Mouse (Mus musculus) embryonic facial prominence, embryonic 14.5 days (tissue): ENCODE data around the gene Gm45021. TPM values are rescaled to one million over a fixed set of nuclear protein-coding genes. Genes with fewer than 3 reads are reported as not detected.

Source experiments
- ATAC-seq: fragments of 200-750 bp; cut with Nextera tagmentation; 2 replicates; pipeline ENCODE4 v1.8.0; 2017; ENCODE audit warnings: low read depth, moderate number of reproducible peaks, moderate TSS enrichment
- DNase-seq: peaks from one replicate; pipeline ENCODE4 v3.0.0-alpha.2; 2015; ENCODE audit warnings: low spot score
- H3K27ac ChIP-seq: fragments of 300-500 bp; sonication (generic); replicated peaks from 2 replicates; pipeline ENCODE4 v1.5.1; 2014; ENCODE audit warnings: low read depth, mild to moderate bottlenecking, low read length, moderate library complexity
- H3K27me3 ChIP-seq: fragments of 300-500 bp; sonication (generic); replicated peaks from 2 replicates; pipeline ENCODE4 v1.6.1; 2014; ENCODE audit warnings: low read length; ENCODE audit not compliant: control insufficient read depth, insufficient read depth
- H3K36me3 ChIP-seq: fragments of 300-500 bp; sonication (generic); 2 replicates; pipeline ENCODE4 v1.6.1; 2014; ENCODE audit warnings: low read length, mixed read lengths; ENCODE audit not compliant: control insufficient read depth, insufficient read depth
- H3K4me1 ChIP-seq: fragments of 300-500 bp; sonication (generic); 2 replicates; pipeline ENCODE4 v1.6.1; 2014; ENCODE audit warnings: antibody characterized with exemption, low read length; ENCODE audit not compliant: control insufficient read depth, insufficient read depth
- H3K4me2 ChIP-seq: fragments of 300-500 bp; sonication (generic); 2 replicates; pipeline ENCODE4 v1.6.1; 2014; ENCODE audit warnings: low read depth, mild to moderate bottlenecking, low read length, moderate library complexity, mixed read lengths
- H3K4me3 ChIP-seq: fragments of 300-500 bp; sonication (generic); 2 replicates; pipeline ENCODE4 v1.5.1; 2014; ENCODE audit warnings: low read depth, mild to moderate bottlenecking, low read length
- H3K9ac ChIP-seq: fragments of 300-500 bp; sonication (generic); 2 replicates; pipeline ENCODE4 v1.6.1; 2014; ENCODE audit warnings: low read depth, mild to moderate bottlenecking, low read length, moderate library complexity, mixed read lengths
- H3K9me3 ChIP-seq: fragments of 300-500 bp; sonication (generic); 2 replicates; pipeline ENCODE4 v1.6.1; 2016; ENCODE audit warnings: low read length; ENCODE audit not compliant: control insufficient read depth
- WGBS: fragments of 180-500 bp; shearing (Covaris S2); extraction: QIAGEN DNeasy Blood & Tissue Kit; methylation state at CpG from one replicate; pipeline ENCODE4 v1.1.7; 2014; 5-methylcytosine and 5-hydroxymethylcytosine counted together
- polyA plus RNA-seq: library from polyadenylated mRNA; unstranded; fragments of >200 nt; fragmentation: Nextera tagmentation; extraction: Ambion mirVana; gene quantifications from 2 replicates; pipeline ENCODE4 v1.2.1, GENCODE M21; 2014

The Gm45021 gene
- polyA plus RNA-seq, 1 experiment from 2014 or later: not detected

DNA sequence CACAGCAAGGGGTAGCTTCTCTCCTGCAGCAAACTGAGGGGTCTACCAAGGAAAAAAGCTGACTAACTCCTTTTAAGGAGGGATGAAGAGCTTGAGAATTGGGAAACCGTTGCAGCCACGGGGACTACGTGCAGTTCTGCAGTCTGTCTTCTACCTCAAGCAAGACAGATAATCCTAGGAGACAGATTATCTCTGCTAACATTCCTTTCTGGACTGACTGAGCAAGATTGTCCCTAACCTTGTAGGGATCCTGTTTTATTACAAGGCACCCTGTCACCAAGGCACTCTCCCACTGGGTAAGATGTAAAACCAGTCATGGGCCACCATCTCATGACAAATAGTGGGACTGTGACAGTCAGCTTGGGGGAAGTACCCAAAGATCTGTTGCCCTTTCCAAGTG, 8.2 kb upstream of the Gm45021 start:
- H3K4me3 ChIP-seq: no peak overlapping the region
- no peaks in the 10 kb centered on the region for H3K27me3 ChIP-seq
- H3K4me1 ChIP-seq: peaks cover 4% of the 10 kb centered on the region; the same call in 1 of the 2 replicates
- no peaks in the 10 kb centered on the region for H3K36me3 ChIP-seq
- H3K27ac ChIP-seq: no peak overlapping the region
- H3K4me2 ChIP-seq: no peak overlapping the region
- no peak for ATAC-seq
- no peak for DNase-seq
- no peak overlapping the region for H3K9ac ChIP-seq
- no peaks in the 10 kb centered on the region for H3K9me3 ChIP-seq
- WGBS: 40% methylated on average over 3 of the region's 3 CpGs

DNA sequence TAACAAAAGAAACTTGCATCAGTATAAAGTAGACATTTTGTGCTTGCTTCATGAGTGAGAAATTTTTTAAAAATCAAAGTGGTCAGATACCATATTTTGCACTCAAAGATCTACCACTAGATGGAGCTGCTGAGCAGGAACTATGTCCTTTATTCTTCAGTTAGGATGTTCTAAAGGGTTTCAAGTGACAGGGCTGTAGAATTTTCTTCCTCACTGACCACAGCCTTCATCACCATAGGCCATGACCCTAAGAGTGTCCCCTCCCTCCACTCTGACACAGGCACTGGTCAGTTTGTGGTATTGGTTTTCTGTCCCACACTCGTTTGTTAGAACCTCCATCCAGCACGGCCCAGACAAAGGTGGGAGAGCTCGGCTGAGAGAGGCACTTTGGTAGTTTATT, 7.4 kb upstream of the Gm45021 start:
- Histone ChIP-seq H3K36me3 (no peaks in the 10 kb centered on the region), H3K4me1 (peaks cover 4% of the 10 kb centered on the region; the same call in 1 of the 2 replicates), H3K9me3 (no peaks in the 10 kb centered on the region), H3K4me3 (no peak overlapping the region), H3K9ac (no peak overlapping the region), H3K4me2 (no peak overlapping the region), H3K27me3 (no peaks in the 10 kb centered on the region), H3K27ac (no peak overlapping the region)
- 74% methylated on average over 3 of the region's 3 CpGs for WGBS
- DNase-seq (peak; percentile 65), ATAC-seq (no peak)

DNA sequence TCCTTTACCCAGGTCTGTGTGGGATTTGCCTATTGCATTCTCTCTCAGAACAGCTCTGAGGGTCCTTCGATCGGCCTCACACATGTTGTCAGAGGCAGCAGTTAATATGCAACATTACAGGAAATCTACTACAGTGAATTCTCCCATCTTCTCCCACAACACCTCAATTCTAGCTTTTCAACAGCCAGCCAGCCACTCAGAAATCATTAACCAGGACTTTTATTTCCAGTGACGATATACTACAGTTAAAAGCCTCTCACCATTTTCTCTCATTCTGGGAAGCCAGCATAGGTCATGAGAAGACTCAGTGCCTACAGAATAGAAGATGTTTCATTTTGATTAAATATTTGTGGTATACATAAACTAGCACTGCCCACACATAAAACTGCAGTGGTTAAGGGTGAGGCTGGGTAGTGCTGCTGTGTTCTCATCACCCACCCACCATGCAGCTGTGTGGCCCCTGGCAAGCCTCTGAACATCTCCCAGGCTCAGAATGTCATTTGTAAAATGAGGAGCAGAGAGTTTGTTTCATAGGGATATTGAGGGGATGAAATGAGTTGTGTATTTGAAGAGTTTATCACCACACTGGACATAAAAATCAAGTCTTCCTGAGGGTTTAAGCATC, 1.9 kb downstream of the Gm45021 start:
- H3K4me2 ChIP-seq: no peak overlapping the region
- no peak overlapping the region for H3K4me3 ChIP-seq
- 92% methylated on average over 3 of the region's 3 CpGs for WGBS
- H3K36me3 ChIP-seq: peaks cover 7% of the 10 kb centered on the region
- H3K4me1 ChIP-seq: peaks cover 14% of the 10 kb centered on the region
- H3K9ac ChIP-seq: no peak overlapping the region
- ATAC-seq: no peak
- H3K9me3 ChIP-seq: peaks cover 4% of the 10 kb centered on the region
- no peak overlapping the region for H3K27ac ChIP-seq
- no peaks in the 10 kb centered on the region for H3K27me3 ChIP-seq
- no peak for DNase-seq

DNA sequence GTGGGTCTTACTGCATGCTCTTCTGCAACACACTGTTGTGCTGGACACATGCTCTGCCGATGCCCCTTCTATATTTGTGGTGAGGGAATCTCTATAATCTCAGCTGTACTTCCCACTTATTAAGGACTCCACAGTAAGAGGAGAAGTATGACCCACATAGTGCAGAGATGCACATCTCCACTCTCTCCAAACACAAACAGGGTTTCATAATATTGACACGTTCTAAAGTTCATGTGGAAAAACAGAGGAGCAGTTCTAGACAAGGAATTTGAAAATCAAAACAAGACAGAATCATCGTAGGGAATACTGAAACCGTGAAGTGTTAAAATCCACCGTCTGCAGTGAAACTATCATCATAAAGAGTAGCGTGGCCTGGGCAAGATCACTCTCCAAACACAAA, 2.5 kb downstream of the Gm45021 start:
- no peak for ATAC-seq
- no peak overlapping the region for H3K4me2 ChIP-seq

DNA sequence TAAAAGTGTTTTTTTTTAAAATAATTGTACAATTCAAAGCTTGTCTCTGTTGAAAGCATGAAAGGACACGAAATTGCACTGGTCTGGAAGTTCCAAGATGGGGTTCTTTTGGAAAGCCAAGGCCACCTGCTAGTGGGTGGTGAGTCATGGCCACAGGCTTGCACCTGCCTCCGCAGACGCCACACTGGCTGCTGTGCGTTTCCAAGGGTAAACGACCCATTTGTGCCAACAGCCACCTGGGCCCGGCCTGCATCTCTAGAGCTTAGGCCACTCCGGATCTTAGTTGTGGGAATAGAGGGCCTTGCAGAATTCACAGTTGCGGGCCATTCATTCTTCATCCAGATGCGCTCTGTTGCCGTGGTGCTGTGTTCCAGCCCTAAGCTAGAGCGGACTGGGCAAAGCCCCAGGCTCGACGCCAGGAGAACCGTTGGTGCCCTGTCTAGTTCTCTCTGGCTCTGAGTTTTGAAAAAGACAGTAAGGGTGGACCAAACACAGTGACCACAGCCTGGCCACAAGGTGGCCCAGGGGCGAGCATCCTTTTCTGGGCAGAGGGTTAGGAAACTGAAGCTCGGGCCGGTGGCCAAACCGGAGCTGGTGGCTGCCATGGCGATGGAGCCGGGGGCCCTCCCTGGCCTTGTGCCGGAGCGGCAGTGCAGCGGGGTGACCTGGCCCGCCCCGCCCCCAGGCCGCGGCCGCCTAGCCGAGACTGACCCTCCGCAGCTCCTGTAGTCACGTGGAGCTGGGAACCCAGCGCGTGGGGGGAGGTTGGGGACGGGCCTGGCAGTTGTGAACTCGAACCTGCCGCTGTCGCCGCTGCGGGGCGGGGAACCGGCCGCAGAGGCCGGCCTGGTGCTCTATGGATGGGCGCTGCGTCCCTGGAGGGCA, 4.0 kb downstream of the Gm45021 start, which contains the start of the genes Repin1 and Gm44965:
Gene Repin1, plus strand, starts transcription at position 726 of the 885 bp plus-strand sequence.
Gene Gm44965, plus strand, starts transcription at position 784 of the 885 bp plus-strand sequence.
- ATAC-seq: peak; percentile 93

More for the DNA sequence above, 2.5 kb downstream of the Gm45021 start:
- Histone ChIP-seq H3K27ac (no peak overlapping the region), H3K4me3 (no peak overlapping the region), H3K27me3 (no peaks in the 10 kb centered on the region), H3K4me1 (peaks cover 14% of the 10 kb centered on the region), H3K36me3 (peaks cover 13% of the 10 kb centered on the region), H3K9me3 (peaks cover 10% of the 10 kb centered on the region), H3K9ac (no peak overlapping the region)
- 87% methylated on average over 6 of the region's 6 CpGs for WGBS
- DNase-seq: no peak

DNA sequence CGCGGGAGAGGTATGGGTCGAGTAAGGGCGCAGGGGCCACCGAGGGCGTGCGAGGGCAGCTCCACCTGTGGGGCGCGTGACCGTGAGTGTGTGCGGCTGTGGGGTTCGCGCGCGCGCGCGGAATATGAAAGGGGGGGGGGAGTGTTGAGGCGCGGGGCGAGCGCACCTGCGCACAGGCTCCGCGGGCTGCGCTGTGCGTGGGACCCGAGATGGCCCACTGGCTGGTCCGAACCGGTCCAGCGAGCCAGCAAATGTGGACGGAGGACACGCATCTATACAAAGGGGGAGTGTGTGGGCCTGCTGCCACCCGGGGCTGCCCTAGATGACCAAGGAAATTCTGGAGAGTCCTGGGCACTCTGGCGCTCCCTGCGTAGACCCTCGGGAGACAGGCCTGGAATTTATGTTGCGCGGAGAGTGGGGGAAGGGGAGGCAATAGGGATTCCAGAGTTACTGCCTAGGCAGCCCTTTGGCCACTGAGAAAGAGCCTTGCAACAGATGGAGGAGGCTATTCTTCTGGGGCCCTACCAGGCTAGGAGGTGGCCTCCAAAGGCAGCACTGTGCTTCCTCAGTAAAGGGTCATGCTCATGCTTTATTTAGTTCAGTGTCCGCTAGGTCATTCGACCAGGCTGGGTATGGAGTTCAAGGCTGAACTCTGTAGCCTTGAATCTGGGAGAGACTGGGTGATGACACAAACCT, 4.8 kb downstream of the Gm45021 start:
- peaks cover 8% of the 10 kb centered on the region for H3K4me1 ChIP-seq
- H3K36me3 ChIP-seq: peaks cover 36% of the 10 kb centered on the region
- peaks cover 26% of the 10 kb centered on the region for H3K9me3 ChIP-seq
- peak overlapping the region; percentile 90 for H3K9ac ChIP-seq
- WGBS: 3% methylated on average over 14 of the region's 41 CpGs
- peak; percentile 50 for DNase-seq
- peak overlapping the region; percentile 84 for H3K4me2 ChIP-seq
- H3K27me3 ChIP-seq: no peaks in the 10 kb centered on the region
- H3K4me3 ChIP-seq: peak overlapping the region; percentile 88
- H3K27ac ChIP-seq: peak overlapping the region; percentile 79; the same call in 1 of the 2 replicates
- ATAC-seq: peak; percentile 53

More for the DNA sequence above, 4.0 kb downstream of the Gm45021 start, which contains the start of the genes Repin1 and Gm44965:
- peaks cover 14% of the 10 kb centered on the region for H3K4me1 ChIP-seq
- peak within 1 kb of the TSS; percentile 79; the same call in 1 of the 2 replicates for H3K27ac ChIP-seq
- peaks cover 25% of the 10 kb centered on the region for H3K9me3 ChIP-seq
- peak; percentile 93 for DNase-seq
- H3K27me3 ChIP-seq: no peaks in the 10 kb centered on the region
- 13% methylated on average over 25 of the region's 45 CpGs for WGBS
- H3K9ac ChIP-seq: peak within 1 kb of the TSS; percentile 90
- peak within 1 kb of the TSS; percentile 88 for H3K4me3 ChIP-seq
- peak within 1 kb of the TSS; percentile 84 for H3K4me2 ChIP-seq
- H3K36me3 ChIP-seq: peaks cover 28% of the 10 kb centered on the region

DNA sequence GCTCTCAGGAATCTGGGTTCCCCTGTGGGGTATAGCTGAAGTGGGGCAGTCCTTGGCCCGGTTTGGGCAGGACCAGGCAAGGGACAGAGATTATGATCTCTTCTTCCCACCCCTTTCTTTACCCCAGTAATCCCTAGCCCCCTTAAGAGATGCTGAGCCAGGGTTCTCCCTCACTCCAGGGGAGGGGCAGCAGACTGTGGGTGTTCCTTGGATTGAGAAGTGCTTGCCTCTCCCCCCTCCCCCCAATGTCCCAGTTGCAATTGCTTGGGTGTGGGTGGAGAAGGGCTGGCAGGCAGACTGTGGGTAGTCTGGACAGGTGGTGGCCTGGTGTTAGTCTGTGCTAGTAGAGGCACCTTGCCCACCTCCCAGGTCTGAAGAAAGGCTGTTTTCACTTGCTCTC, 5.9 kb downstream of the Gm45021 start:
- peaks cover 5% of the 10 kb centered on the region for H3K4me1 ChIP-seq
- H3K4me2 ChIP-seq: peak overlapping the region; percentile 84
- H3K9me3 ChIP-seq: peaks cover 26% of the 10 kb centered on the region
- ATAC-seq: no peak
- H3K9ac ChIP-seq: 0 out of 2 replicates have a peak overlapping the region, but pooled peaks have one; percentile 90
- WGBS: 71% methylated on average over 1 of the region's 1 CpGs
- H3K27me3 ChIP-seq: no peaks in the 10 kb centered on the region
- H3K4me3 ChIP-seq: peak overlapping the region; percentile 88; the same call in 1 of the 2 replicates
- peaks cover 45% of the 10 kb centered on the region for H3K36me3 ChIP-seq
- no peak overlapping the region for H3K27ac ChIP-seq
- DNase-seq: no peak

DNA sequence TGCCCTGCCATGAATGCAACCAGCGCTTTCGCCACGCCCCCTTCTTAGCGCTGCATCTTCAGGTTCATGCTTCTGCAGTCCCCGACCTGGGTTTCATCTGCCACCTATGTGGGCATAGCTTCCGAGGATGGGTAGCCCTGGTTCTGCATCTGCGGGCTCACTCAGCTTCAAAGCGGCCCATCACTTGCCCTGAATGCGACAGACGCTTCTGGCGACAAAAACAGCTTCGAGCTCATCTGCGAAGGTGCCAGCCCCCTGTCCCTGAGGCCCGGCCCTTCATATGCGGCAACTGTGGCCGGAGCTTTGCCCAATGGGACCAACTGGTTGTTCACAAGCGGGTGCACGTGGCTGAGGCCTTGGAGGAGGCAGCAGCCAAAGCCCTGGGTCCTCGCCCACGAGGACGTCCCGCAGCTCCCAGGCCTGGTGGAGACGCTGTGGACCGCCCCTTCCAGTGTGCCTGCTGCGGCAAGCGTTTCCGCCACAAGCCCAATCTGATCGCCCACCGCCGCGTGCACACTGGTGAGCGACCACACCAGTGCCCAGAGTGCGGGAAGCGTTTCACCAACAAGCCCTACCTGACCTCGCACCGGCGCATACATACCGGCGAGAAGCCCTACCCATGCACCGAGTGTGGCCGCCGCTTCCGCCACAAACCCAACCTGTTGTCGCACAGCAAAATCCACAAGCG, 7.3 kb downstream of the Gm45021 start:
- WGBS: 96% methylated on average over 43 of the region's 45 CpGs
- DNase-seq: no peak
- peaks cover 45% of the 10 kb centered on the region for H3K36me3 ChIP-seq
- peaks cover 5% of the 10 kb centered on the region for H3K4me1 ChIP-seq
- H3K27ac ChIP-seq: no peak overlapping the region
- no peak for ATAC-seq
- H3K4me3 ChIP-seq: no peak overlapping the region
- no peak overlapping the region for H3K4me2 ChIP-seq
- peaks cover 26% of the 10 kb centered on the region for H3K9me3 ChIP-seq
- H3K27me3 ChIP-seq: no peaks in the 10 kb centered on the region
- no peak overlapping the region for H3K9ac ChIP-seq
